Mouse (Mus musculus) midbrain, embryonic 15.5 days (tissue): ENCODE measurements around the gene Icam5. TPM values are rescaled to one million over a fixed set of nuclear protein-coding genes. Genes with fewer than 3 reads are reported as not detected.
"Not testable (repeated sequence)": the region's sequence is repeated elsewhere in the genome, so short reads cannot be mapped to it uniquely, and the experiment has no call there.

Experiments used
- ATAC-seq: fragments of 200-750 bp; cut with Nextera tagmentation; replicated peaks from 2 replicates; pipeline ENCODE4 v1.8.0; 2017; ENCODE audit warnings: moderate TSS enrichment
- H3K27ac ChIP-seq: fragments of 300-500 bp; sonication (generic); 2 replicates; pipeline ENCODE4 v1.5.1; 2015; ENCODE audit warnings: mild to moderate bottlenecking, inconsistent platforms
- H3K27me3 ChIP-seq: fragments of 300-500 bp; sonication (generic); replicated peaks from 2 replicates; pipeline ENCODE4 v1.6.1; 2015; ENCODE audit warnings: inconsistent platforms
- H3K36me3 ChIP-seq: fragments of 300-500 bp; sonication (generic); replicated peaks from 2 replicates; pipeline ENCODE4 v1.6.1; 2015; ENCODE audit warnings: inconsistent platforms
- H3K4me1 ChIP-seq: fragments of 300-500 bp; sonication (generic); 2 replicates; pipeline ENCODE4 v1.6.1; 2015; ENCODE audit warnings: inconsistent platforms
- H3K4me2 ChIP-seq: fragments of 300-500 bp; sonication (generic); 2 replicates; pipeline ENCODE4 v1.6.1; 2015; ENCODE audit warnings: inconsistent platforms, mild to moderate bottlenecking, moderate library complexity
- H3K4me3 ChIP-seq: fragments of 300-500 bp; sonication (generic); 2 replicates; pipeline ENCODE4 v1.5.1; 2015; ENCODE audit warnings: mild to moderate bottlenecking, inconsistent platforms
- H3K9ac ChIP-seq: fragments of 300-500 bp; sonication (generic); 2 replicates; pipeline ENCODE4 v1.6.1; 2015; ENCODE audit warnings: mild to moderate bottlenecking, inconsistent platforms
- H3K9me3 ChIP-seq: fragments of 300-500 bp; sonication (generic); 2 replicates; pipeline ENCODE4 v1.6.1; 2016; ENCODE audit warnings: inconsistent platforms
- WGBS: fragments of 180-500 bp; shearing (Covaris S2); methylation state at CpG from one replicate; pipeline ENCODE4 v1.1.7; 2015; ENCODE audit warnings: mixed read lengths; 5-methylcytosine and 5-hydroxymethylcytosine counted together
- polyA plus RNA-seq: library from polyadenylated mRNA; unstranded; fragments of >200 nt; fragmentation: Nextera tagmentation; extraction: Ambion mirVana; gene quantifications from 2 replicates; pipeline ENCODE4 v1.2.1, GENCODE M21; 2015

Gene Icam5
- polyA plus RNA-seq, 1 experiment from 2014 or later = 1.8 TPM

- Histone ChIP-seq H3K4me3 (peak overlapping the region; percentile 63; the same call in 1 of the 2 replicates), H3K4me1 (peaks cover 14% of the 10 kb centered on the region), H3K9ac (no peak overlapping the region), H3K27me3 (no peaks in the 10 kb centered on the region), H3K4me2 (no peak overlapping the region; the same call in 1 of the 2 replicates), H3K36me3 (peaks cover 13% of the 10 kb centered on the region; the same call in 1 of the 2 replicates), H3K27ac (no peak overlapping the region), H3K9me3 (no peaks in the 10 kb centered on the region)
- no peak for ATAC-seq
- 80% methylated on average over 6 of the region's 6 CpGs for WGBS
Measured at GRCm38 (mm10) chr9:21001651-21002200, 30.1 kb upstream of the Icam5 start.

- Histone ChIP-seq H3K9me3 (no peaks in the 10 kb centered on the region), H3K4me2 (peak overlapping the region; percentile 70), H3K4me3 (peak overlapping the region; percentile 63), H3K4me1 (peaks cover 14% of the 10 kb centered on the region), H3K27ac (peak overlapping the region; percentile 77), H3K27me3 (no peaks in the 10 kb centered on the region), H3K36me3 (peaks cover 17% of the 10 kb centered on the region; the same call in 1 of the 2 replicates), H3K9ac (peak overlapping the region; percentile 61)
- ATAC-seq = peak; percentile 63
- WGBS = 11% methylated on average over 7 of the region's 7 CpGs
Measured at GRCm38 (mm10) chr9:21002270-21002626, 29.6 kb upstream of the Icam5 start.

DNA sequence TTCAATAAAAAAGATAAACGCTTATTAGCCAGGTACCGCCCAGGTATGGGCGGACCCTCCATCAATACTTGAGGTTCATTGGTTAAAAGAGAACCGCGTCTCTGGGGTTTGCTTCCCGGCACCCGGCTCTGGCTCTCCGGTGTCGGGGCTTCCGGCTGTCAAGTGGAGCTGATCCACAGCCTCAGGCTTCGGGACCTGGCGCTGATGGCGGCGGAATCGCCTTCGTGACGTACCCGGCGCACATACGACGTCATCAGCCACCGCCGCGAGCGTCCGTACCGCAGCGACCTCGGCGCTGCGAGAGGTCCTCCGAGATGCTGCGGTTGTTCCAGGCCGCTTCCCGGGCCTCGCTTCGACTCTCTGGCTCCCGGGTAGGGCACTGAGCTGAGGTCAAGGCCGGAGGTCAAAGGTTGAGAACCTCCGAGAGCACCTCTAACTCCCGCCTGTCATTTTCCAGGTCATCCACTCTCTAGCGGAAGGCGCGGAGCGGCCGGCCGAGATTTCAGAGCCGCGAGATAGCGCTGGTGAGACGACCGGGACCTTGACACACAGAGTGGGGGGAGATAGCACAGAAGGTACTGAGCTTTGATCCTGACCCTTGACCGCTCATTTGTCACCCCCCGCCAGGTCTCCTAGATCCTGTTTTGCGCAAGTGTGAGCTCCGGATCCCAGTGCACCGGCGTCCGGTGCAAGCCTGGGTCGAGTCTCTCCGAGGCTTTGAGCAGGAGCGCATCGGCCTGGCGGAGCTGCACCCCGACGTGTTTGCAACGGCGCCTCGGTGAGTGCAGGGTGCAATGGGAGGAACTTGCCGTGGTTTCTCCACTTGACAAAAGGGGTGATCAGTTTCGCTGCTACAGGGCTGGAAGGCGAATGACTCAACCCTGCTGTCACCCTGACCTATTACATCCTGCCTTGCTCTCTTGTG is 29.0 kb upstream of the Icam5 start, which contains the start of gene Mrpl4:
Mrpl4 (plus strand) TSS at position 112 of the 925 bp plus-strand sequence.
- peak; percentile 91 for ATAC-seq
- under 1% methylated on average over 72 of the region's 72 CpGs for WGBS
- H3K4me3 ChIP-seq = peak within 1 kb of the TSS; percentile 63

GRCm38 (mm10) chr9:21007313-21007952 is 24.4 kb upstream of the Icam5 start:
- H3K27ac ChIP-seq = no peak overlapping the region
- H3K4me3 ChIP-seq = no peak overlapping the region
- H3K9me3 ChIP-seq = no peaks in the 10 kb centered on the region
- peaks cover 35% of the 10 kb centered on the region for H3K36me3 ChIP-seq
- no peak overlapping the region for H3K9ac ChIP-seq
- H3K27me3 ChIP-seq = no peaks in the 10 kb centered on the region; the same call in 1 of the 2 replicates
- ATAC-seq = no peak
- H3K4me1 ChIP-seq = peaks cover 11% of the 10 kb centered on the region
- WGBS = 93% methylated on average over 10 of the region's 10 CpGs
- H3K4me2 ChIP-seq = no peak overlapping the region

More for the DNA sequence above, 29.0 kb upstream of the Icam5 start, which contains the start of gene Mrpl4:
- Histone ChIP-seq H3K4me1 (peaks cover 14% of the 10 kb centered on the region), H3K27ac (peak within 1 kb of the TSS; percentile 77), H3K9me3 (no peaks in the 10 kb centered on the region), H3K36me3 (peaks cover 24% of the 10 kb centered on the region; the same call in 1 of the 2 replicates), H3K9ac (peak within 1 kb of the TSS; percentile 61), H3K4me2 (peak within 1 kb of the TSS; percentile 70), H3K27me3 (no peaks in the 10 kb centered on the region)

- H3K9ac ChIP-seq = no peak overlapping the region
- no peak overlapping the region for H3K4me3 ChIP-seq
- no peak overlapping the region for H3K4me2 ChIP-seq
- WGBS = 75% methylated on average over 7 of the region's 7 CpGs
- ATAC-seq = no peak
- H3K27ac ChIP-seq = no peak overlapping the region
- no peaks in the 10 kb centered on the region; the same call in 1 of the 2 replicates for H3K27me3 ChIP-seq
- peaks cover 35% of the 10 kb centered on the region for H3K36me3 ChIP-seq
- H3K9me3 ChIP-seq = no peaks in the 10 kb centered on the region
- peaks cover 11% of the 10 kb centered on the region for H3K4me1 ChIP-seq
Measured at GRCm38 (mm10) chr9:21008007-21008406, 23.9 kb upstream of the Icam5 start.

DNA sequence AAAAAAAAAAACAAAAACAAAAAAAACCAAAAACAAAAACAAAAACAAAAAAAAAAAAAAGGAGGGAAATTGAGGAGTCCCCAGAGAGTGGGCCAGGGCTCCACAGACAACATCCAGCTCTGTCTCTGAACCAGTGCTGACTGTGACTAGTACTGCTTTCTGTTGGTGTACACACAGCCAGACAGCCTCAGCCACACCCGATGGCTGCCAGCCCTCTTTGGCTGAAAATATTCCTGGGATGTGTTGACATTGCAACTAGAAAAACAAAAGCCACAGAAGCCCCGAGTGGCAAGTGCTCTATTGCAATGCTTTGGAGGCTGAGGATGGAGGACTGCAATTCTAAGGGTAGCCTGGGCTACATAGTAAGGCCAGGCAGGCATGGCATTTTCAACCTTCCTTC is 21.5 kb upstream of the Icam5 start:
- peaks cover 33% of the 10 kb centered on the region for H3K36me3 ChIP-seq
- WGBS = 72% methylated on average over 2 of the region's 2 CpGs
- ATAC-seq = no peak
- peaks cover 16% of the 10 kb centered on the region for H3K27me3 ChIP-seq
- no peaks in the 10 kb centered on the region for H3K4me1 ChIP-seq
- H3K9ac ChIP-seq = no peak overlapping the region
- no peaks in the 10 kb centered on the region for H3K9me3 ChIP-seq
- no peak overlapping the region for H3K4me3 ChIP-seq
- no peak overlapping the region for H3K27ac ChIP-seq
- no peak overlapping the region for H3K4me2 ChIP-seq

GRCm38 (mm10) chr9:21010939-21011541 is 20.8 kb upstream of the Icam5 start:
- H3K4me2 ChIP-seq, H3K27ac ChIP-seq, ATAC-seq, H3K9me3 ChIP-seq, H3K9ac ChIP-seq, H3K4me1 ChIP-seq, H3K4me3 ChIP-seq: not testable (repeated sequence)
- peaks cover 26% of the 10 kb centered on the region for H3K36me3 ChIP-seq
- H3K27me3 ChIP-seq = peaks cover 23% of the 10 kb centered on the region
- 71% methylated on average over 9 of the region's 9 CpGs for WGBS

DNA sequence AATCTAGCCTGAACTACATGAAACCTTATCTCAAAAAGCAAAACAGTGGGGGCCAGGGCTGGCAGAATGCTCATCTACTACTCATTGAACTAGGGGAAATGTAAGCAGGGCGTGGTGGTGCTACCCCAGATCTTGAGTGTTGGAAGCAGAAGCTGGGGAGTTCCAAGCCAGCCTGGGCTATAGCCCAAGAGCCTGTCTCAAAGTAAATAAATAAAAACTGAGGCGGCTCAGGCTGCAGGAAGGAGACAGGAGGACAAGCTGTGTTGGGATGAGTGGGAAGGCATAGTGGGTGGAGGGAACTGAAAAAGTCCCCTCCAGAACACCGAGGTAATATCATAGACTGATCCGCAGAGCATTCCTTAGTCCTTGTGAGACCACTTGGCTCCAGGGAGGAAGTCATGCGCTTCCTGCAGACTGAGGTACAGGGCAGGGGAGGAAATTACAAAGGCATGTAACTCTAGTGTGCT is 20.0 kb upstream of the Icam5 start:
- no peak overlapping the region for H3K4me2 ChIP-seq
- no peak overlapping the region for H3K9ac ChIP-seq
- 0 out of 2 replicates have a peak, but pooled peaks cover 2% of the 10 kb centered on the region for H3K4me1 ChIP-seq
- peaks cover 20% of the 10 kb centered on the region for H3K36me3 ChIP-seq
- H3K27me3 ChIP-seq = peaks cover 30% of the 10 kb centered on the region
- ATAC-seq = no peak
- 73% methylated on average over 5 of the region's 5 CpGs for WGBS
- H3K27ac ChIP-seq = no peak overlapping the region
- no peaks in the 10 kb centered on the region for H3K9me3 ChIP-seq
- H3K4me3 ChIP-seq = no peak overlapping the region

DNA sequence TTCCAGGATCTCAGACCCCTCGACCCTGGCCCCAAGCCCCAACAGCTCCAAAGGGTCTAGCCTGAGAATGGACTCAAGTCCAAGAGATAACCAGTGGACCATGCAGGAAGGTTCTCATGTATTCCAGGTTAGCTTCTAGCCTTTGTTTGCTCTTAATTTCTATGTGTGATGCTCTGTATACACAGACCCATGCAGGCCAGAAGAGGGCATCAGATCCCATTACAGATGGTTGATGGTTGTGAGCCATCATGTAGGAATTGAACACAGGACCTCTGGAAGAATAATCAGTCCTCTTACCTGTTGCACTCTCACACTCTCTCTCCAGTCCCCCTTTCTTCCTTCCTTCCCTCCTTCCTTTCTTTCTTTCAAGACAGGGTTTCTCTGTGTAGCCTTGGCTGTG is 19.5 kb upstream of the Icam5 start:
- no peak for ATAC-seq
- 52% methylated on average over 1 of the region's 1 CpGs for WGBS
- peaks cover 35% of the 10 kb centered on the region for H3K27me3 ChIP-seq

DNA sequence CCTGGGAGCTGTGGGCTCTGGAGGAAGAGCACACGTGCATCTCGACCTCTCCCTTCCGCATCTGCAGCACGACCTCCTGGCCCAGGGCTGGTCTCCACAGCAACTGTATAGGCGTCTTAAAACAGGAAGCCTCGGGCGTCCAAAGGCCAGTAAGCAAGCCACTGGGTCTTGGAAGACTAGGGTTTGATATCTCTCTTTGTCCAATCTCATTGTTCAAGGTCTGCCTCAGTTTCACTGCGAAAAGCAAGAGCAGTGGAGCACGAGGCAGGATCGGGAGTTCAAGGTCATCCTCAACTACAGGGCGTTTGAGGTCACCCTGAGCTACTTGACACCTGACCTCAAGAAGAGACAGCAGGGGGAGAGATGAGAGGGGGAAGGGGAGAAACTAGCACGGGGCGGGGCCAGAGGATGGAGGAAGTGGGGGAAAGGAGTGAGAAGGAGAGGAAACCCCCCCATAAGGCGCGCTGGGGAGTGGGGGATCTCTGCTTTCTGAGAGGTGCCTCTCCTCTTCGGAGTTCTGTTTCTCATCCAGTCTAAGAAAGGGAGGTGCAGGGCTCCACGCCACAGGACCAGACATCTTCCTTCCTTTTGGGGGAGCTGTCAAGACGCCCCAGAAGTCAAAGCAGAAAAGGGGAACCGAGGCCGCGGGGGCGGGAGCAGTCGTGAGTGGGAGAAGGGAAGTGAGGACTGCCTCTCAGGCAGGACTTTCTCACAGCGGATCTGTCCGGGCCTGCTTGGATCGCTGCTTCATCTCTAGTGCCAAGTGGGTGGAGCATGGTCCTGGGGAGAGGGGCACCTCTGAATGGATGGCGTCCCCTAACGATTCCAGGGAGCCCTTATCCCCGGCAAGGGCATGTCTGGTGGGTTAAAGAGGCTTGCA is 16.9 kb upstream of the Icam5 start:
- Histone ChIP-seq H3K4me2 (peak overlapping the region; percentile 26), H3K4me1 (0 out of 2 replicates have a peak, but pooled peaks cover 2% of the 10 kb centered on the region), H3K4me3 (peak overlapping the region; percentile 3; the same call in 1 of the 2 replicates), H3K9me3 (no peaks in the 10 kb centered on the region), H3K36me3 (no peaks in the 10 kb centered on the region), H3K27me3 (peaks cover 52% of the 10 kb centered on the region), H3K27ac (no peak overlapping the region), H3K9ac (no peak overlapping the region)
- WGBS = 3% methylated on average over 28 of the region's 29 CpGs
- ATAC-seq = no peak

More for the DNA sequence above, 19.5 kb upstream of the Icam5 start:
- Histone ChIP-seq H3K4me1 (0 out of 2 replicates have a peak, but pooled peaks cover 2% of the 10 kb centered on the region), H3K36me3 (peaks cover 17% of the 10 kb centered on the region), H3K4me3 (no peak overlapping the region), H3K9me3 (no peaks in the 10 kb centered on the region), H3K4me2 (no peak overlapping the region), H3K27ac (no peak overlapping the region), H3K9ac (no peak overlapping the region)
